Mouse (Mus musculus) limb, embryonic 10.5 days (tissue): ENCODE measurements around the gene Gper1. TPM values are rescaled to one million over a fixed set of nuclear protein-coding genes. Genes with fewer than 3 reads are reported as not detected.

Source experiments
- DNase-seq: peaks from one replicate; pipeline ENCODE4 v3.0.0-alpha.2; 2017; ENCODE audit warnings: low spot score
- H3K27ac ChIP-seq: fragments of 300-500 bp; sonication (generic); 2 replicates; pipeline ENCODE4 v1.5.1; 2016; ENCODE audit warnings: mild to moderate bottlenecking
- H3K27me3 ChIP-seq: fragments of 300-500 bp; sonication (generic); 2 replicates; pipeline ENCODE4 v1.6.1; 2016; ENCODE audit warnings: low read depth, mild to moderate bottlenecking; ENCODE audit not compliant: poor library complexity, severe bottlenecking
- H3K36me3 ChIP-seq: fragments of 300-500 bp; sonication (generic); 2 replicates; pipeline ENCODE4 v1.6.1; 2016; ENCODE audit warnings: mild to moderate bottlenecking, moderate library complexity
- H3K4me1 ChIP-seq: fragments of 300-500 bp; sonication (generic); 2 replicates; pipeline ENCODE4 v1.6.1; 2016
- H3K4me3 ChIP-seq: fragments of 300-500 bp; sonication (generic); 2 replicates; pipeline ENCODE4 v1.5.1; 2016; ENCODE audit warnings: mild to moderate bottlenecking, moderate library complexity
- H3K9me3 ChIP-seq: fragments of 300-500 bp; sonication (generic); replicated peaks from 2 replicates; pipeline ENCODE4 v1.6.1; 2016; ENCODE audit warnings: mild to moderate bottlenecking
- WGBS: fragments of 180-500 bp; shearing (Covaris S2); methylation state at CpG from one replicate; pipeline ENCODE4 v1.1.7; 2016; 5-methylcytosine and 5-hydroxymethylcytosine counted together
- polyA plus RNA-seq: library from polyadenylated mRNA; unstranded; fragments of >200 nt; fragmentation: Nextera tagmentation; extraction: Ambion mirVana; gene quantifications from 2 replicates; pipeline ENCODE4 v1.2.1, GENCODE M21; 2016

Gper1 gene
- polyA plus RNA-seq, 1 experiment from 2014 or later = 0.39 TPM

DNA sequence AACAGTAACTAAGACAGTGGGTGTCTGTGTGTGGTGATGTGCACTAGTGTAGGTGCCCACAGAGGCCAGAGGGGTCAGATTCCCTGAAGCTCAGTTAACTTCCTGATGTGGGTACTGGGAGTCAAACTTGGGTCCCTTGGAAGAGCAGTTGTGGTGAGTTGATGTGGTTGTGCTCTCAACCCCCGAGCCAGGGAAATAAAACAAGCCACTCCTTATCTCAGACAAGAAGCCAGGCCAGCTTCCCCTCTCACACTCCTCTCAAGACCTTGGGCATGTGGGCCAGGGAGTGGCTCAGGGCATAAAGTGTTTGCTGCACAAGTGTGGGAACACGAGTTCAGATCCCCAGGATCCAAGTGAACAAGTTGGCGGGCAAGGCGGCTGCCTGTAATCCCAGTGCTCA, 43.9 kb downstream of the Gper1 start:
- Histone ChIP-seq H3K36me3 (peaks cover 14% of the 10 kb centered on the region), H3K4me1 (no peaks in the 10 kb centered on the region), H3K27ac (no peak overlapping the region), H3K4me3 (no peak overlapping the region), H3K27me3 (no peaks in the 10 kb centered on the region), H3K9me3 (no peaks in the 10 kb centered on the region)
- no peak for DNase-seq
- 71% methylated on average over 4 of the region's 4 CpGs for WGBS

DNA sequence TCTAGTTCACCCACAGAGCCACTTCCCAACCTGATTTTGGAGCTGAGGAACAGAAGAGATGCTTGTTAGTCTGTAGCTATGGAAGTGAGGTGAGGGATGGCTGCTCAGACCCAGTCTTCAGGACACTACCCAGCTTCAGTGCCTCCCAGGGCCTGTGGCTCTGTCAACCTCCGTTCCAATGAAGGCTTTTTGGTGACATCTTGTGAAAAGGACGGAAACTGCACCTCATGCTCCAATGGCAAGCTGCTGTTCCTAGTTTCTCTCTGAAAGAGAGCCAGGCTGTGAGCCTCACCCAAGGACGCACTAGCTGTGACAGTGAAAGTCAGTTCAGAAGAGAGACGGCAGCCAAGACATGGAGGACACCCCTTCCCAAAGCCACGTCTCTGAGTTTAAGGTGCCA, 45.0 kb downstream of the Gper1 start:
- WGBS = 54% methylated on average over 5 of the region's 5 CpGs
- peaks cover 25% of the 10 kb centered on the region for H3K36me3 ChIP-seq
- DNase-seq = no peak
- no peak overlapping the region for H3K4me3 ChIP-seq
- H3K27ac ChIP-seq = no peak overlapping the region
- no peaks in the 10 kb centered on the region for H3K9me3 ChIP-seq
- no peaks in the 10 kb centered on the region for H3K27me3 ChIP-seq
- no peaks in the 10 kb centered on the region for H3K4me1 ChIP-seq

DNA sequence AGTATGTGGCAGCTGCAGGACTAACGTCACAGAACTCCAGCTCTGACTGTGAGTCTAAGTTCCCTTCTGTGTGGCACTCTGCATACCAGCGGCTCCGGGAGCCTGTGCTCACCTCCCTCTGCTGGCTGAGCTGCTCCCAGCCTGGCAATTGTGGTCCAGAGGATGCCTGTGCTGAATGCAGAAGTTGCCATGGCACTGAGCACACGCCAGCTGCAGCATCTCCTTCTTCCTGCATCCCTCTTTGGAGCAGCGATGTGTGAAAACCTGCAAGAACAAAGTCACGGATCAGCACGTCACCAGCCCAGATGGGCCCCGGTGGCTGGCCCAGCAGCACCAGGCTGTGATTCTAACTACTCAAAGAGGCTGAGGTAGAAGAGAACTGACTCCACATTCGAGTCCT, 51.8 kb downstream of the Gper1 start:
- peaks cover 93% of the 10 kb centered on the region for H3K36me3 ChIP-seq

More for the DNA sequence above, 51.8 kb downstream of the Gper1 start:
- H3K9me3 ChIP-seq = no peaks in the 10 kb centered on the region
- no peaks in the 10 kb centered on the region for H3K4me1 ChIP-seq
- H3K27me3 ChIP-seq = no peaks in the 10 kb centered on the region
- no peak for DNase-seq
- no peak overlapping the region for H3K27ac ChIP-seq
- H3K4me3 ChIP-seq = no peak overlapping the region
- 89% methylated on average over 9 of the region's 9 CpGs for WGBS

Other genes starting within 250 kb of the Gper1 start
- gene Sun1, start 222.5 kb upstream of the Gper1 start, polyA plus RNA-seq = 47.9 and 52.7 TPM in 2 replicates
- gene Get4, start 170.8 kb upstream of the Gper1 start, polyA plus RNA-seq = 196 and 215 TPM in 2 replicates
- 0.26 and 0.46 TPM in 2 replicates for gene Adap1, start 97.5 kb upstream of the Gper1 start, polyA plus RNA-seq
- 110 and 118 TPM in 2 replicates for gene Cox19, start 71.7 kb upstream of the Gper1 start, polyA plus RNA-seq
- not detected in 2 replicates for gene Cyp2w1, start 70.5 kb upstream of the Gper1 start, polyA plus RNA-seq
- gene Gpr146, start 45.5 kb upstream of the Gper1 start, polyA plus RNA-seq = 2.2 and 2.3 TPM in 2 replicates
- gene C130050O18Rik, start 17.9 kb upstream of the Gper1 start, polyA plus RNA-seq = 0.16 and 0.56 TPM in 2 replicates
- 51.6 and 60.2 TPM in 2 replicates for gene 3110082I17Rik, start 37.4 kb downstream of the Gper1 start, polyA plus RNA-seq
- gene Zfand2a, start 61.4 kb downstream of the Gper1 start, polyA plus RNA-seq = 12.5 and 12.8 TPM in 2 replicates
- 0.50 and 1.1 TPM in 2 replicates for gene Uncx, start 120.3 kb downstream of the Gper1 start, polyA plus RNA-seq